Mouse (Mus musculus): ENCODE data around the gene Mfrp. TPM values are rescaled to one million over a fixed set of nuclear protein-coding genes. Genes with fewer than 3 reads are reported as not detected.

Mfrp gene
- polyA plus RNA-seq (2016; fragmentation: Nextera tagmentation; extraction: Ambion mirVana), result 0.13 and 0.20 TPM in 2 replicates

- H3K4me2 ChIP-seq (replicated peaks), result no peak within 1 kb of the TSS
- H3K4me3 ChIP-seq, result no peak within 1 kb of the TSS
- no peak within 1 kb of the TSS for H3K27ac ChIP-seq
- peaks cover 20% of the 10 kb centered on the region for H3K36me3 ChIP-seq
- H3K9me3 ChIP-seq, result no peaks in the 10 kb centered on the region
- no peak for ATAC-seq (ENCODE audit: insufficient number of reproducible peaks, insufficient read depth, low FRiP score, low TSS enrichment)
- H3K9ac ChIP-seq, result no peak within 1 kb of the TSS
- no peaks in the 10 kb centered on the region for H3K27me3 ChIP-seq
- 37% methylated on average over 9 of the region's 9 CpGs for WGBS
- H3K4me1 ChIP-seq, result peaks cover 3% of the 10 kb centered on the region
These were observed at the start of gene Mfrp for GRCm38 (mm10) chr9:44101490-44101889. TSS of gene Mfrp (plus strand) at chr9:44101729.

GRCm38 (mm10) chr9:44052855-44053254 is 48.7 kb upstream of the Mfrp start:
- no peaks in the 10 kb centered on the region for H3K36me3 ChIP-seq
- H3K9me3 ChIP-seq, result no peaks in the 10 kb centered on the region
- no peaks in the 10 kb centered on the region for H3K27me3 ChIP-seq
- 0 out of 2 replicates have a peak, but pooled peaks cover 5% of the 10 kb centered on the region for H3K4me1 ChIP-seq
- no peak overlapping the region for H3K9ac ChIP-seq
- no peak overlapping the region for H3K4me3 ChIP-seq
- no peak overlapping the region for H3K4me2 ChIP-seq (replicated peaks)
- H3K27ac ChIP-seq, result no peak overlapping the region
- no peak for ATAC-seq (ENCODE audit: insufficient number of reproducible peaks, insufficient read depth, low FRiP score, low TSS enrichment)
- WGBS, result 57% methylated on average over 3 of the region's 3 CpGs

- Histone ChIP-seq H3K4me2 (replicated peaks) (no peak overlapping the region), H3K27ac (no peak overlapping the region), H3K27me3 (no peaks in the 10 kb centered on the region), H3K4me1 (no peaks in the 10 kb centered on the region), H3K4me3 (no peak overlapping the region), H3K9ac (no peak overlapping the region), H3K9me3 (no peaks in the 10 kb centered on the region), H3K36me3 (no peaks in the 10 kb centered on the region)
- ATAC-seq (ENCODE audit: insufficient number of reproducible peaks, insufficient read depth, low FRiP score, low TSS enrichment), result no peak
- 75% methylated on average over 1 of the region's 1 CpGs for WGBS
These were observed 47.6 kb upstream of the Mfrp start for GRCm38 (mm10) chr9:44053936-44054335.

- WGBS, result 87% methylated on average over 6 of the region's 6 CpGs
- H3K9me3 ChIP-seq, result no peaks in the 10 kb centered on the region
- ATAC-seq (ENCODE audit: insufficient number of reproducible peaks, insufficient read depth, low FRiP score, low TSS enrichment), result no peak
These were observed 42.9 kb upstream of the Mfrp start for GRCm38 (mm10) chr9:44058606-44059005.

GRCm38 (mm10) chr9:44065177-44065576 is 36.4 kb upstream of the Mfrp start:
- no peak overlapping the region for H3K4me3 ChIP-seq
- peaks cover 7% of the 10 kb centered on the region; the same call in 1 of the 2 replicates for H3K4me1 ChIP-seq
- no peak for ATAC-seq (ENCODE audit: insufficient number of reproducible peaks, insufficient read depth, low FRiP score, low TSS enrichment)
- no peak overlapping the region for H3K27ac ChIP-seq
- no peaks in the 10 kb centered on the region for H3K9me3 ChIP-seq
- H3K27me3 ChIP-seq, result no peaks in the 10 kb centered on the region
- WGBS, result 40% methylated on average over 1 of the region's 1 CpGs
- no peaks in the 10 kb centered on the region for H3K36me3 ChIP-seq
- H3K4me2 ChIP-seq (replicated peaks), result no peak overlapping the region
- H3K9ac ChIP-seq, result no peak overlapping the region

More at GRCm38 (mm10) chr9:44058606-44059005, 42.9 kb upstream of the Mfrp start:
- H3K27me3 ChIP-seq, result no peaks in the 10 kb centered on the region
- H3K4me2 ChIP-seq (replicated peaks), result no peak overlapping the region
- no peak overlapping the region for H3K27ac ChIP-seq
- no peak overlapping the region for H3K4me3 ChIP-seq
- H3K36me3 ChIP-seq, result no peaks in the 10 kb centered on the region
- no peaks in the 10 kb centered on the region for H3K4me1 ChIP-seq
- no peak overlapping the region for H3K9ac ChIP-seq

- H3K9ac ChIP-seq, result peak within 1 kb of the TSS; percentile 52
- ATAC-seq (ENCODE audit: insufficient number of reproducible peaks, insufficient read depth, low FRiP score, low TSS enrichment), result peak; percentile 91
- peak within 1 kb of the TSS; percentile 87 for H3K4me2 ChIP-seq (replicated peaks)
- peak within 1 kb of the TSS; percentile 49 for H3K4me3 ChIP-seq
- no peaks in the 10 kb centered on the region for H3K27me3 ChIP-seq
- H3K36me3 ChIP-seq, result no peaks in the 10 kb centered on the region
- no peak within 1 kb of the TSS for H3K27ac ChIP-seq
- no peaks in the 10 kb centered on the region for H3K9me3 ChIP-seq
- WGBS, result under 1% methylated on average over 38 of the region's 38 CpGs
- H3K4me1 ChIP-seq, result peaks cover 20% of the 10 kb centered on the region
These were observed 34.7 kb upstream of the Mfrp start, which contains the start of gene Usp2 for GRCm38 (mm10) chr9:44066785-44067225. TSS of gene Usp2 (plus strand) at chr9:44067021.

GRCm38 (mm10) chr9:44067241-44067959 is 34.1 kb upstream of the Mfrp start:
- Histone ChIP-seq H3K4me3 (peak overlapping the region; percentile 49), H3K4me1 (peaks cover 26% of the 10 kb centered on the region), H3K9me3 (no peaks in the 10 kb centered on the region), H3K27me3 (no peaks in the 10 kb centered on the region), H3K27ac (no peak overlapping the region), H3K9ac (peak overlapping the region; percentile 52), H3K36me3 (no peaks in the 10 kb centered on the region), H3K4me2 (replicated peaks) (peak overlapping the region; percentile 87)
- peak; percentile 45; the same call in 1 of the 2 replicates for ATAC-seq (ENCODE audit: insufficient number of reproducible peaks, insufficient read depth, low FRiP score, low TSS enrichment)
- WGBS, result 4% methylated on average over 15 of the region's 15 CpGs

- no peaks in the 10 kb centered on the region for H3K36me3 ChIP-seq
- no peak overlapping the region for H3K27ac ChIP-seq
- no peak overlapping the region for H3K4me3 ChIP-seq
- peak overlapping the region; percentile 87 for H3K4me2 ChIP-seq (replicated peaks)
- H3K27me3 ChIP-seq, result no peaks in the 10 kb centered on the region
- 83% methylated on average over 6 of the region's 6 CpGs for WGBS
- H3K9me3 ChIP-seq, result no peaks in the 10 kb centered on the region
- ATAC-seq (ENCODE audit: insufficient number of reproducible peaks, insufficient read depth, low FRiP score, low TSS enrichment), result no peak
- no peak overlapping the region for H3K9ac ChIP-seq
- peaks cover 27% of the 10 kb centered on the region for H3K4me1 ChIP-seq
These were observed 33.6 kb upstream of the Mfrp start for GRCm38 (mm10) chr9:44067960-44068330.

- no peak overlapping the region for H3K4me2 ChIP-seq (replicated peaks)
- 12% methylated on average over 7 of the region's 7 CpGs for WGBS
- ATAC-seq (ENCODE audit: insufficient number of reproducible peaks, insufficient read depth, low FRiP score, low TSS enrichment), result no peak
These were observed 32.3 kb upstream of the Mfrp start for GRCm38 (mm10) chr9:44069252-44069651.

GRCm38 (mm10) chr9:44070113-44070843 is 31.3 kb upstream of the Mfrp start:
- H3K9ac ChIP-seq, result no peak overlapping the region
- peaks cover 27% of the 10 kb centered on the region for H3K4me1 ChIP-seq
- no peaks in the 10 kb centered on the region for H3K36me3 ChIP-seq
- 61% methylated on average over 14 of the region's 14 CpGs for WGBS
- no peaks in the 10 kb centered on the region for H3K27me3 ChIP-seq
- no peak overlapping the region; the same call in 1 of the 2 replicates for H3K4me2 ChIP-seq (replicated peaks)
- ATAC-seq (ENCODE audit: insufficient number of reproducible peaks, insufficient read depth, low FRiP score, low TSS enrichment), result no peak
- H3K4me3 ChIP-seq, result no peak overlapping the region
- H3K9me3 ChIP-seq, result no peaks in the 10 kb centered on the region
- H3K27ac ChIP-seq, result no peak overlapping the region

More at GRCm38 (mm10) chr9:44069252-44069651, 32.3 kb upstream of the Mfrp start:
- Histone ChIP-seq H3K27me3 (no peaks in the 10 kb centered on the region), H3K9me3 (no peaks in the 10 kb centered on the region), H3K36me3 (no peaks in the 10 kb centered on the region), H3K9ac (no peak overlapping the region), H3K4me1 (peaks cover 27% of the 10 kb centered on the region), H3K4me3 (no peak overlapping the region), H3K27ac (no peak overlapping the region)

- H3K9ac ChIP-seq, result no peak overlapping the region
- H3K4me3 ChIP-seq, result no peak overlapping the region
- 22% methylated on average over 8 of the region's 8 CpGs for WGBS
- no peak overlapping the region for H3K27ac ChIP-seq
- no peaks in the 10 kb centered on the region for H3K27me3 ChIP-seq
- no peak for ATAC-seq (ENCODE audit: insufficient number of reproducible peaks, insufficient read depth, low FRiP score, low TSS enrichment)
- H3K36me3 ChIP-seq, result no peaks in the 10 kb centered on the region
- H3K9me3 ChIP-seq, result no peaks in the 10 kb centered on the region
- H3K4me1 ChIP-seq, result peaks cover 27% of the 10 kb centered on the region
- H3K4me2 ChIP-seq (replicated peaks), result no peak overlapping the region; the same call in 1 of the 2 replicates
These were observed 30.7 kb upstream of the Mfrp start for GRCm38 (mm10) chr9:44070844-44071231.
